Mouse (Mus musculus) embryo, embryonic 9.5 days (tissue): Measurements from ENCODE around the gene Tlcd1.

Source experiments
- DNase-seq: peaks from one replicate; pipeline ENCODE4 v3.0.0-alpha.2; 2017; ENCODE audit errors: extremely low spot score

Gene Tlcd1

DNA sequence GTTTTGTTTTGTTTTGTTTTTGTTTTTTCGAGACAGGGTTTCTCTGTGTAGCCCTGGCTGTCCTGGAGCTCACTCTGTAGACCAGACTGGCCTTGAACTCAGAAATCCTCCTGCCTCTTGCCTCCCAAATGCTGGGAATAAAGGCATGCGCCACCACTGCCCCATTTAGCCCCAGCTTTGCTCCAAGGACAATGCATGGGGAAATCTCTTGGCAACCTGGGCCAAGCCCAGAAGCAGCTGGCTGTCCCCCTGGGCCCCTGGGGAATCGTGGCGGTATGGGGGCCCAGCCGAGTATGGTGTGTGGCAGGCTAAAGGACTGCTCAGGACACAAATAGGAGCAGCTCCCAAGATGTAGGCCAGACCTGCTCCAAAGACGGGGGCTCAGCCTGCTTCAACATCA, 27.8 kb downstream of the Tlcd1 start:
- DNase-seq: no peak

DNA sequence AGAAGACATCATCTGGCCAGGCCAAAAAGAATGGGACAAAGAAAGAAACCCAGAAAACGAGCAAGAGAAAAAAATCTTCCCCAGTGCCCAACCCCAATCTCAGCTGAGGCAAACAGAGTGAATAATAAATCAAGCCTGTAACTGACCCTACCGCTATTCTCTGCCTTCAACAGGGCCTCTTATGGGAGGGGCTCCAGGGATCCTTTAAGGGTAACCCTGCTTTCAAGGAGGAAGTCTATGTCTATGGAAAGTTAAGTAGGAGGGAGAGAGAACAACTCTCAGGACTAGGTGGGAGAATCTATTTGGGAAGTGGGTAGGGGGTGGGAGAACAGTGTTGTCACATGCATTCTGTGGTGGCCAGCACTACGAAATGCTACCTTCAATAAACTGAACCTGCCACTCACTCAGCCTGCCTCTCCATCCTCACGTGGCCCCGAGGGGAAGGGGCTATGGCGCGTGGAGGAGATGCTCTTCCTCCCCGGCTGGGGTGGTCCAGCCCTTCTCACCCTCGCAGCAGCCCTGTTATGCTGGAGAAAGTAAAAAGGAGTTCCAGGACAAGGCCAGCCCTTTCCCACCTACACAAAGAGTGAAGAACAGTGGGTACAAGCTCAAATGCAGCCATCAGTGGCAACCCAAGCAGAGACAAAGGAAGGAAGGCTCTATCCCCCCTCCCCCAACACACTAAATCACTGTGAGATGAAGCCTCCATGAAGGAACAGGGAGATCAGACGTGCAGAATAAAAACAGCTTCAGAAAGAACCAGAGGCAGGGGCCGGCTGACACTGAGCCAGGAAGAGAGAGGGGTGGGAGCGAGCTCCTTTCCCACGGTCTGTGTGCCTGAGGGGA, 29.1 kb downstream of the Tlcd1 start:
- DNase-seq: peak; percentile 39

GRCm38 (mm10) chr11:78207190-78207589, 30.7 kb downstream of the Tlcd1 start:
- no peak for DNase-seq

DNA sequence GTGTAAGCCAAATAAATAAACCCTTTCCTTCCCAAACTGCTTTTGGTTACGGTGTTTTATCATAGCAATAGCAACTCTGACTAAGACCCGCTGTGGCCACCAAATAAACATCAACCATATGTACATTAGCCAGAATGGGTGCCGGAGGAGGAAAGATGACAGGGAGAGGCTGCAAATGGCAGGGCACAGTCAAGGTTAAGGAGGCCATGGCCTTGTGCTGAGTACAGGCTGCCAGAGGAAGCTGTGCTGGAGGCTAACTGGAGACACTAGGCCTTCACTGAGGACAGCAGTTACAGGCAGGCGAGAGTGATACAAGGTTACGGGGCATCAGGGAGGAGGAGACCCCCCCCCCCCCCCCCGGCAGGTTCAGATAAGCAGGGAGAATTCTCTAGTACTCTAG, 33.4 kb downstream of the Tlcd1 start:
- no peak for DNase-seq

DNA sequence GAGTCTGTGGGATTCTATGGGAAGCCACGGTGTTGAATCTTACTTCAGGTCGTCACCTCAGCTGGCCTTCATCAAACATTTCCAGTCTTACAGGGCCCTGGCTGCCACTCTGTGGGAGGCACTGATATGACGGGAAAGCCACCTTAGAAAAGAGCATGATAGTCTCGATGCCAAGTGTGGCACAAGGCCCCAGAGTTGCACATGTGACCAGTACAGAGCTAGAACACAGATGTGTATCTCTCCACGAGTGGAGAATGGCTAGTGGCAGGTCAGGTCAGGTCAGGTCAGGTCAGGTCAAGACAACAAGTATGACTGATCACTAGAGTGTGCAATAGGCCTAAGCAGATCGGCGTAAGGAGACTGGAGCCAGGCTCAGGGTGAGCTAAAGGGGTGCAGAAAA, 34.1 kb downstream of the Tlcd1 start:
- DNase-seq: no peak

DNA sequence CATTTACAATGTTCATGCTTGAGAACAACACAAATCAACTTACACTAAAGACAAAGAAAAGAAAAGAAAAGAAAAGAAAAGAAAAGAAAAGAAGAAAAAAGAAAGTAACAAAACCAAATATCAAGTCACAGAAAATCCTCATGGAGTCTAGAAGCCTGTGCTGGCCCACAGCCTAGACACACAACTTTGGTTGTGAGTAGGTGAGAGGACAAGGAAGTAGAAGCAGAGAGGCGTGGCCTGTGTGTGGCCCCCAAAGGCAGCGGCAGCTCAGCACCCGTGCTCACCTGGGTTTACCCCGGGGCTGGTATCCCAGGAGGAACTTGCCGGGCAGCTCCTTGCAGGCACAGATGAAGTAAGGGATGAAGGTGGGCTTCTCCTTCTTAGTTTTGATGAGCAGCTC, 35.0 kb downstream of the Tlcd1 start:
- DNase-seq: no peak

DNA sequence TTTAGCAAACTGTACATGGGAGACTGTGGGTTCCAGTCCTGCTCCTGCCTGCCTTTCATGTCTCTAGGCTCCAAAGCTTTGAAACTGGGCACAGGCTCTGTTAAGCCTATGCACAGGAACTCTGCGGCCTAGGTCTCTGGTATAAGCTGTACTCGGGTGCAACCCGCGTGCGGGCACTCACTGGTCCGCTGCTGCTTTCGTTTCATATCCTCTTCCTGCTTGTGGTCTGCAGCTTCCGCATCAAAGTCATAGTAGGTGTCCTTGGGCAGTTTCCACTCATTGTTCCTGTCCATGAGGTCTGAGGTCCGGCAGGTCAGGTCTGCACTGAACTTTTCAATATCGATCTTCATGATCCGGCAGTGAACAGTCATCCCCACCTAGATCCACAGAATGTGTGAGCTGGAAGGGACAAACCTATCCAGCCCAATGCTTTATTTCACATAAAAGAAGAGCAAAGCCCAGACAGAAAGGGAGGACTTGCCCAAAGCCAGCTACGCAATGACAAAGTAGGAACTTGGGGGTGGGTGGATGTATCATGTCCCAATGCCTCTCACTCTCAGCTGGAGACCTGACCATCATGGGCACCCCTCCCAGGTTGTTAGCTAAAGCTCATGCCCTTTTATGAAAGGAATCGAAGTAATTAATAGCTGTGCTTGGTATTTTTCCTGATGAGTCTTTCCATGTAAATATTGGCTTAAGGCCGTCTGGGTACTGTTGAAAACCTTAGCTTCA, 36.7 kb downstream of the Tlcd1 start:
- DNase-seq: no peak

- DNase-seq: no peak
These were observed 39.3 kb downstream of the Tlcd1 start for GRCm38 (mm10) chr11:78215709-78216317.

GRCm38 (mm10) chr11:78223586-78223985, 47.1 kb downstream of the Tlcd1 start:
- DNase-seq: no peak
